Mouse (Mus musculus) cerebellum, postnatal 4 days (tissue): ENCODE measurements at regions not wholly inside any gene's neighbourhood (a gene's known extent, or its start where the extent isn't known, plus 50 kb on each side); places are given as distances from the start of the nearest gene placed in this dataset.
A peak's percentile ranks its signal among the peaks of the same experiment; 100 is the strongest.
"Not testable (repeated sequence)": the region's sequence is repeated elsewhere in the genome, so short reads cannot be mapped to it uniquely, and the experiment has no call there.

Source experiments
- DNase-seq, 2 experiments: peaks; one replicate each; pipeline ENCODE4 v3.0.0; 2022; ENCODE audit warnings: low spot score in 2 of 2, mixed read lengths in 1 of 2

- no peak for DNase-seq
Observed at GRCm38 (mm10) chr3:134330943-134331342, 94.7 kb downstream of the Cxxc4 start.

- no peak for DNase-seq
Observed at GRCm38 (mm10) chr3:134331499-134332153, 95.3 kb downstream of the Cxxc4 start.

DNA sequence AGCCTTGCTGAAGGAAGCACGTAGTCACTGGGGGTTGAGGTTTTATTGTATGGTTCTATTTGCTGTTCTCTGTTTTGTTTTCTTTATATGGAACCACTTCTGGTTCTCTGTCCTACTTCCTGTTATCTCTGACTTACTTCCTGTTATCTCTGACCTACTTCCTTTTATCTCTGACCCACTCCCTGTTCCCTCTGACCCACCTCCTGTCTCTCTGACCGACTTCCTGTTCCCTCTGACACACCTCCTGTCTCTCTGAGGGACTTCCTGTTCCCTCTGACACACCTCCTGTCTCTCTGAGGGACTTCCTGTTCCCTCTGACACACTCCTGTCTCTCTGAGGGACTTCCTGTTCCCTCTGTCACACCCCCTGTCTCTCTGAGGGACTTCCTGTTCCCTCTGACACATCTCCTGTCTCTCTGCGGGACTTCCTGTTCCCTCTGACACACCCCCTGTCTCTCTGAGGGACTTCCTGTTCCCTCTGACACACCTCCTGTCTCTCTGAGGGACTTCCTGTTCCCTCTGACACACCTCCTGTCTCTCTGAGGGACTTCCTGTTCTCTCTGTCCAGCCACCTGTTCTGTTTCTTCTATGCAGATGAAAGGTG lies 102.9 kb downstream of the Cxxc4 start:
- DNase-seq = not testable (repeated sequence)

GRCm38 (mm10) chr3:134365948-134366347 lies 129.7 kb downstream of the Cxxc4 start:
- DNase-seq = no peak

GRCm38 (mm10) chr3:134366761-134367160 lies 130.5 kb downstream of the Cxxc4 start:
- DNase-seq = no peak

GRCm38 (mm10) chr3:134368591-134368990 lies 132.3 kb downstream of the Cxxc4 start:
- no peak for DNase-seq

GRCm38 (mm10) chr3:134369126-134369525 lies 132.8 kb downstream of the Cxxc4 start:
- no peak for DNase-seq

DNA sequence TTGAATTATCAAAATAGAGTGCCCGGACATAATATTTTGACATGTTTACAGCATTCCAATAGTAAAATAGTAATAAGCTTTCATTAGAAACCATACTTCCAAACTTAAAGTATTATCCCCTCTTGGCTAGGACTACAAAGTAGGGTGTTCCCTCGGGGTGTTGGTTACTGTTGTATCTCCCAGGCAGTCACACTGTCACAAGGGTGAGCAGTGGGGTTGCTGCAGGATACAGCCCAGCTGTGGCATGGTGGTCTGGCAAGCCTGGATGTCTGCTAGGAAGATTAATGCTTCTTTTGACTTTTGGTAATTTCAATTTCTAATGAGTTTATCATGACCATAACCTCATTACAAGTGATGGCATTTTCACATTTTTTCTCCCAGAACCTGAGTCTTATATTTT lies 143.3 kb downstream of the Cxxc4 start:
- DNase-seq = no peak

DNA sequence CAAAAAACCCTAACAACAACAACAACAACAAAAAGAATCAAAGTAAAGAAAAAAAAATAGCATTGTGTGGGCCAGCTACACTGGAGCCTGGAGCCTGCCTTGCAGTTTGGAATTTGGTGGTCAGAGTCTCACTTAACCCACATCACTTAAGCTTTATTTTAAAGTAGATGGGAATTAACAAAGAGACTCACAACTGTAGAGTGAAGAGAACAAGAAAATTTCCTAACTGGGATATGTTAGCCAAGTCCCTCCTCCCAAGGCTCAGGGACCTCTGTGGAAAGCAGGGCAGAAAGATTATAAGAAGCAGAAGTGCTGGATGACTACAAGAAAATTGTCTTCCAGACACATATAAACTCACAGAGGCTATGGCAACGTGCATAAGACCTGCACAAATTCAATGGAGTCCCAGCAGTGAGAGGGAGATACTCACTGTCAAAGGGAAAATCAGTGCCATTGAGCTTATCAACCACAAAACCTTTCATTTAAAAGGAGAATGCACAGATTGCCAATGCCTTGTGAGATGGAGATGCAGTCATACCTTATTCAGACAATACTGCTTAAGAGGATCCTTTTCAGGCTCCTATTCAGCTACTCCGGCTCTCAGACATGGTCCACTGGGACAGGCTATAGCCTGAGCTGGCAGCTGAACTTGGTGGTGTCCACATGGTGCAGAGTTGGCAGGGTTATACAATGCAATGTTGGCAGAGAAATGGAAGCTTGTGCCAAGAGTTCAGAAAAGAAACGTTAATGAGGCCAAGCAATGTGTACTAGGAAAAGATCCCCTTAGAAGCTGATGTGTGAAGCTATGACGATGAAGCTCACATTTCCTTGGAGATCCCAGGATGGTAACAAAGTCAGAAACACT lies 154.4 kb downstream of the Cxxc4 start:
- peak in 1 of 2 experiments; percentile 45 for DNase-seq

GRCm38 (mm10) chr3:134400395-134401090 lies 164.3 kb downstream of the Cxxc4 start:
- no peak for DNase-seq

DNA sequence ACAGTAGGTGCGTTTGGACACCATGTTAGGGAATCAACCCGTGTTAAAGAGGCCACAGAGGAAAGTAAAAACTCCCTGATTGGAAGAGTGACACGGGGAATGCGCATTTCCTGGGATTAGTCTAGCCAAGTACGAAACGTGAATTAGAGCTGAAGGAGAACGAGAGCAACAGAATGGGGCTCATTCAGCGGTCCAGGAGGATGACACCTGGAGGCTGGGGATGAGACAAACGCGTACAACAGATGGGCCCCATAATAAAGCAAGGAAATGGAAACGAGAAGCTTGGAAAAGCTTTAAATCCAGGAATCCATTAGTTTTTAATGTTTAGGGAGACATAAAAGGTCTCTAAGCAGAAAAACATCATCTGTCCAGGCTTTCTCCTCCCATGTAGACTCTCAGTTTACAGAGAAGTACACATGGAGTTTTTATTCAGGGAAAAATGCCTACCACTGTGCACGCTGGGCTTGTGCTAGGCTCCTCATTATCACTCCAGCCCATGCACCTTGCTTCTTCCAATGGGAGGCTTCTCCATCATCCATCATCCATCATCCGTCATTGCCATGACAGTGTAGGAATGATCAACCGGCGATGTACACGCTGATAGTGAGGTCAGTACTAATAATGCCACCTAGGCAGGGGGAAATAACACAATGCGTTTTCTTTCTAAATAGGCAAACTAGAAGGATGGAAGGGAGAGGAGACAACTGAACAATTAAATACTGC lies 179.5 kb downstream of the Cxxc4 start:
- DNase-seq = no peak

GRCm38 (mm10) chr3:134427633-134428032 lies 191.3 kb downstream of the Cxxc4 start:
- DNase-seq = no peak

- DNase-seq = peak in 1 of 2 experiments; percentile 20
Observed at GRCm38 (mm10) chr3:134466611-134467010, 230.3 kb downstream of the Cxxc4 start.

- no peak for DNase-seq
Observed at GRCm38 (mm10) chr3:134487280-134487679, 251.0 kb downstream of the Cxxc4 start.

GRCm38 (mm10) chr3:134489966-134490543 lies 253.8 kb downstream of the Cxxc4 start:
- DNase-seq = no peak

- DNase-seq = no peak
Observed at GRCm38 (mm10) chr3:134509702-134510101, 273.4 kb downstream of the Cxxc4 start.

- DNase-seq = no peak
Observed at GRCm38 (mm10) chr3:134525795-134526194, 289.5 kb downstream of the Cxxc4 start.

- DNase-seq = no peak
Observed at GRCm38 (mm10) chr3:134560144-134560543, 268.7 kb upstream of the Tacr3 start.

GRCm38 (mm10) chr3:134578759-134579158 lies 250.0 kb upstream of the Tacr3 start:
- DNase-seq = no peak

DNA sequence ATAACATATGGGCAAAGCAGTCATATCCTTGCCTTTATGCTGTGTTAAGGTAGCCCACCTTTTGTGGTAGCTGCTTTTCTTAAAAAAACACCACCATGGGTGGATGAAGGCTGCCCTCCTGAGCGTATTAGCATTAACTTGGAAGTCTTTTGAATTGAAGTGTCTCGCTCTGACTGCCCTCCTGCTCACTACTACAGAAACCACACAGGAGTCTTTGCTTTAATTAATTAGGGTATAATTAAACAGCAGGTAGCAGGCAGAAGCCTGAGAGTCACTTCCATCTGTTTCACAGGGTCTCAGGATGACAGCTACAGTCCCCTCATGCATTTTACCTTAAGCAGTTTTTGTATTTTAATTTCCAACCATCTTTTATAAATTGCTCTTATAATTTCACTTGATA lies 240.2 kb upstream of the Tacr3 start:
- no peak for DNase-seq

DNA sequence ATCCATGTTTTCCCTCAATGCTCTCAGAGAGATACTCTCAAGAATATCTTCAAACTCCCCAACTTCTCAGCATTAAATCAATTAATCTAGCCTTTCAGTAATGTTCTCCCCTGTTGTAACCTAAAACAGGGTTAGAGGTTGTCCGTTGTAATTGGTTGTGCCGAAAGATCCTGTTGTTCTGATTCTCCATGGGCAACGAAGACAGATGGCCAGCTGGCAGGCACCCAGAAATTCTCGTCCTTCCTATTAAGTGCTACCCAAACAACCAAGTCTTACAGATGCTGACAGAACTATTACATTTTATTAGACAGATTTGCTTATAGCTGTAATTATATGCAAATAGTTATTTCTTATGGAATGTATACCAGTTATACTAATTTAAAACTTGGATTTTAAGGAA lies 225.9 kb upstream of the Tacr3 start:
- peak in 1 of 2 experiments; percentile 50 for DNase-seq
